Mouse (Mus musculus) forebrain, embryonic 14.5 days (tissue): ENCODE measurements at regions not wholly inside any gene's neighbourhood (a gene's known extent, or its start where the extent isn't known, plus 50 kb on each side); places are given as distances from the start of the nearest gene placed in this dataset.
A peak's percentile ranks its signal among the peaks of the same experiment; 100 is the strongest.

Source experiments
- ATAC-seq: fragments of 200-750 bp; cut with Nextera tagmentation; 2 replicates; pipeline ENCODE4 v1.8.0; 2017; ENCODE audit warnings: mild to moderate bottlenecking, moderate library complexity
- DNase-seq: peaks from one replicate; pipeline ENCODE4 v3.0.0-alpha.2; 2015; ENCODE audit warnings: low spot score
- H3K27ac ChIP-seq: fragments of 300-500 bp; sonication (generic); 2 replicates; pipeline ENCODE4 v1.5.1; 2014; ENCODE audit warnings: low read depth, mild to moderate bottlenecking, control low read depth, low read length, moderate library complexity
- H3K27me3 ChIP-seq: fragments of 300-500 bp; sonication (generic); replicated peaks from 2 replicates; pipeline ENCODE4 v1.6.1; 2014; ENCODE audit warnings: low read length, control low read depth, mixed read lengths; ENCODE audit not compliant: control insufficient read depth, insufficient read depth
- H3K36me3 ChIP-seq: fragments of 300-500 bp; sonication (generic); 2 replicates; pipeline ENCODE4 v1.6.1; 2014; ENCODE audit warnings: low read length, control low read depth; ENCODE audit not compliant: control insufficient read depth, insufficient read depth
- H3K4me1 ChIP-seq: fragments of 300-500 bp; sonication (generic); 2 replicates; pipeline ENCODE4 v1.6.1; 2014; ENCODE audit warnings: antibody characterized with exemption, low read length, control low read depth; ENCODE audit not compliant: control insufficient read depth, insufficient read depth
- H3K4me2 ChIP-seq: fragments of 300-500 bp; sonication (generic); 2 replicates; pipeline ENCODE4 v1.6.1; 2014; ENCODE audit warnings: mild to moderate bottlenecking, control low read depth, low read length
- H3K4me3 ChIP-seq: fragments of 300-500 bp; sonication (generic); 2 replicates; pipeline ENCODE4 v1.5.1; 2014; ENCODE audit warnings: low read depth, low read length, control low read depth
- H3K9ac ChIP-seq: fragments of 300-500 bp; sonication (generic); 2 replicates; pipeline ENCODE4 v1.6.1; 2014; ENCODE audit warnings: mild to moderate bottlenecking, low read length, control low read depth, moderate library complexity
- H3K9me3 ChIP-seq: fragments of 300-500 bp; sonication (generic); replicated peaks from 2 replicates; pipeline ENCODE4 v1.6.1; 2016; ENCODE audit warnings: low read length, control low read depth, mixed read lengths; ENCODE audit not compliant: control insufficient read depth
- WGBS: fragments of 180-500 bp; shearing (Covaris S2); extraction: QIAGEN DNeasy Blood & Tissue Kit; methylation state at CpG from one replicate; pipeline ENCODE4 v1.1.7; 2014; 5-methylcytosine and 5-hydroxymethylcytosine counted together

DNA sequence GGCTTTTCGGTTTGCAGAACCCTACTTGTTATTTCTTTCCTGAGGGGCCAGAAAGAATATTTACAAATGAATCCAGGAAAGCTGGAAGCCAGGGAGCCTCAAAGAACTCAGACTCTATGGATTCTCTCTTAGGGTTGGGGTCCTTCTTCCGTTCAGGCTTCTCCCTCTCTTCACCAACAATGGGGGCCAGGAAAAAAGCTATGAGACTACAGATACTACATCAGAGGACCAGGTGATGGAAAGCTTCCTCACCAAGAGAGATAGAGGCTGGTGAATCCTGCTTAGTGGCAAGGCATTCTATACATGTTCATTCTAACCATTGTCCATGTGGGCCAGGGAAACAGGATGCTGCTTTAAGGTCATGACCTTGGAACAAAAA lies 434.9 kb downstream of the Cmpk2 start:
- Histone ChIP-seq H3K9ac (no peak overlapping the region), H3K4me1 (peaks cover 24% of the 10 kb centered on the region), H3K4me3 (no peak overlapping the region), H3K9me3 (no peaks in the 10 kb centered on the region), H3K27me3 (no peaks in the 10 kb centered on the region), H3K4me2 (peak overlapping the region; percentile 52), H3K27ac (peak overlapping the region; percentile 86; the same call in 1 of the 2 replicates), H3K36me3 (no peaks in the 10 kb centered on the region)
- 10% methylated on average over 2 of the region's 2 CpGs for WGBS
- no peak for DNase-seq
- ATAC-seq = no peak; the same call in 1 of the 2 replicates

DNA sequence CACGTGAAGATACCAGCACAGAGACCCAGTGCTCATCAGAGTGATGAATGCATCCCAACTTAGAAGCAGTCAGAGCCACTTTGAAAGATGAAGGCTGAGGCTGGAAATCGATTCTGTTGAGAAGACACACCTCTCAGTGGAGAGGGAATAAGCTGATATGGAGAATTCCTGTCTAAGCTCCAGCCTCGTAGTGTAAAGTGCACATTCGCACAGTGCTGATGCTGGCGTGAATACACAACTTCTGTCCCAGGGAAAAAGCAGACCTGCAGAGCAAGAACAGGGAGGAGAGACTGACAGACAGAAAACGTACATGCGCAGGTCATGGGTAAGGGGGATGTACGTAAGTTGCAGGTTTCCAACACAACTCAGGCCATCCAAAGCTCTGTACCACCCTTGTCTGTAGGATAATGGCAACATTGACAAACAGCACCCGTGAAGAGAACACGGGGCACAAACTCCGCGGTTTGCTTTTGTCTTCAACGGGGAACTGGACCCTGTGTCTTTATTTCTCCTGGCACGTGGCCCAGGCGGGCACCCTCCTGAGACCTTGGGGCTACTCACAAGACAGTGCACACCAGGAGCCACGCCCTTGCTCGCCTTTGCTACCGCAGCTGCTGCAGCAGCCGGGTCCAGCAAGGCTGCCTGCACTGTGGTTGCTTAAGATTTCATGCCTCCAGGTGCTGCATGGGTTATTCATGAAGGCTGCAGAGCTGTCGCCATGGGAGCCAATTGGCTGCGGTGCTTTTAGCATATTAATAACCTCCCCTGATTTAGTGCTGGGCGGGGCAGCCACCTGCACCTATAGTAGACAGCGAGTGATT lies 434.3 kb downstream of the Cmpk2 start:
- Histone ChIP-seq H3K4me1 (peaks cover 24% of the 10 kb centered on the region), H3K36me3 (no peaks in the 10 kb centered on the region), H3K27ac (peak overlapping the region; percentile 86), H3K4me3 (peak overlapping the region; percentile 21), H3K9me3 (no peaks in the 10 kb centered on the region), H3K9ac (peak overlapping the region; percentile 52; the same call in 1 of the 2 replicates), H3K27me3 (no peaks in the 10 kb centered on the region), H3K4me2 (peak overlapping the region; percentile 52)
- DNase-seq = peak; percentile 91
- WGBS = 15% methylated on average over 23 of the region's 23 CpGs
- peak; percentile 95 for ATAC-seq

DNA sequence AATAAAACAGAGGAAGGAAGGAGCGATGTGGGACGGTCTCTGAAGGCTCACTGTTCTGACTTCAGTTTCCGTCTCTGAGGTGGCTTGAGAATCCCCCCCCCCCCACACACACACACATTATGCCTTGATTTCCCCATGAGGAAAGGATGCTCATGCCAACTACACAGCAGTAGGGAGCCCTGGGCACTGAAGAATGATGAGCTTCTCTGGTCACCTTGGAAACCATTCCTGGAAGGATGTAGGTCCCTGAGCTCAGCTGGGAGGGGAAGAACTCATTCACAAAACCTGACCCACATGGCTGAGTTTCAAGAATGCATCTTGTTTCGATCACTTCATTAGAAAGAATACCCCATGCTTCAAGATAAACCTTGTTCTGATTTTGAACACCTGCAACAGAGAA lies 422.2 kb downstream of the Cmpk2 start:
- H3K9me3 ChIP-seq = no peaks in the 10 kb centered on the region
- H3K4me1 ChIP-seq = peaks cover 13% of the 10 kb centered on the region
- H3K27me3 ChIP-seq = no peaks in the 10 kb centered on the region
- peak; percentile 31 for DNase-seq
- 45% methylated on average over 4 of the region's 4 CpGs for WGBS
- no peak for ATAC-seq
- no peaks in the 10 kb centered on the region for H3K36me3 ChIP-seq
- H3K9ac ChIP-seq = no peak overlapping the region
- no peak overlapping the region for H3K27ac ChIP-seq
- no peak overlapping the region for H3K4me3 ChIP-seq
- H3K4me2 ChIP-seq = no peak overlapping the region

DNA sequence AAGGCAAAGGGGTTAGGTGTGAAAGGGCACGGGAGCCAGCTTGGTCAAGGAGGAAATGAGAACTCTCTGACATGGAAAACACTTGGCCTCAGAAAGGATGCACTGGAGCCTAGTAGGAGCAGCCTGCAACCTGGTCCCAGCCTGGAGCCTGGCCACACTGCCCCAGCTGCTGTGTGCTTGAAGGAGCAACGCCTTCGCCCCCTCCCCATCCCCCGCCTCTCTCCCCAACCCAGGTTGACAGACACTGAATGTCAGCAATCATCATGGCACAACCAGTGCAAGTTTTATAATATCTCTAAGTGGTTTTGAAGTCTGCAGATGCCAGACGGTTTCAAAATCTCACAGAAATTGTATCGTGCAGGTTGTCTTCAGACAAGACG lies 417.6 kb downstream of the Cmpk2 start:
- peak overlapping the region; percentile 97 for H3K27ac ChIP-seq
- H3K4me2 ChIP-seq = peak overlapping the region; percentile 8; the same call in 1 of the 2 replicates
- no peaks in the 10 kb centered on the region for H3K27me3 ChIP-seq
- H3K36me3 ChIP-seq = no peaks in the 10 kb centered on the region
- H3K4me1 ChIP-seq = peaks cover 43% of the 10 kb centered on the region
- no peaks in the 10 kb centered on the region for H3K9me3 ChIP-seq
- WGBS = 20% methylated on average over 7 of the region's 7 CpGs
- ATAC-seq = peak; percentile 83
- H3K4me3 ChIP-seq = no peak overlapping the region
- DNase-seq = peak; percentile 82
- no peak overlapping the region for H3K9ac ChIP-seq

DNA sequence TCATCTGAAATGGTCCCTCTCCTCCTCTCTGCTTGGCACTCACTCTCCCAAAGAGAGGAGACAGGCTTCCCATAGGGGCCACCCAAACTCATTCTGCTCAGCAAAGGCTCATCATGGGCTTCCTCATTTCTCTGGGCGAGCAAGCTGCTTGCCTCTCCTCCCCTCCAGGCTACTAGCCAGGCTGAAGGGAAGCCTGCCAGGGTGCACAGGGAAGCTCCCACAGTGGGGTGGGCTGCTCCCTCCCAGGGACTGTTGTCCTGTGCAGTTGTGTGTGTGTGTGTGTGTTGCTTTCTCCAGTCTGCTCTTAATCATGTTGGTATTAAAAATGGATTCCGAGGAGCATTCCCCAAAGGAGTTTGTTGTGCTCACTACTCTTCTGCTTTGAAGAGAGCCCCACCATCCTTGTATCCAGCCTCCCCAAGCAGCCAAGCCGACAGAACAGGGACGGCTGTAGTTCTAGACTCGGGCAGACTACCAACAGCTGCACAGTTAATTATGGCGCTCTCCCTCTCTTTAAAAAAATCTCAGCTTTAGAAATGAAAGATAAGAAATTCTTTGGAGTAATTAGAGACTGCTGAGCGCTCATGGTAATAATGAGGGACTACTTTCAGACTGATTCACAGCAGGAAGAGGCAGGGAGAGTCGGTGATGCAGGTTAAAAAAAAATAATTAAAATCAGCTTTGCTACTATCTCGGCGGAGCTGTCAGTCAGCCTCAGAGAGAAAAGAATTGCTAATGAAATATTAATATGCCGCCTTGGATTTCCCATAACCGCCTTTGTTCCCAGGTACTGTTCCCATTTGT lies 417.0 kb downstream of the Cmpk2 start:
- no peak overlapping the region for H3K4me3 ChIP-seq
- H3K27me3 ChIP-seq = no peaks in the 10 kb centered on the region
- H3K9me3 ChIP-seq = no peaks in the 10 kb centered on the region
- H3K9ac ChIP-seq = peak overlapping the region; percentile 40; the same call in 1 of the 2 replicates
- H3K36me3 ChIP-seq = no peaks in the 10 kb centered on the region
- peaks cover 41% of the 10 kb centered on the region for H3K4me1 ChIP-seq
- WGBS = 3% methylated on average over 12 of the region's 12 CpGs
- peak; percentile 89 for DNase-seq
- H3K4me2 ChIP-seq = peak overlapping the region; percentile 8
- H3K27ac ChIP-seq = peak overlapping the region; percentile 97
- ATAC-seq = peak; percentile 85

DNA sequence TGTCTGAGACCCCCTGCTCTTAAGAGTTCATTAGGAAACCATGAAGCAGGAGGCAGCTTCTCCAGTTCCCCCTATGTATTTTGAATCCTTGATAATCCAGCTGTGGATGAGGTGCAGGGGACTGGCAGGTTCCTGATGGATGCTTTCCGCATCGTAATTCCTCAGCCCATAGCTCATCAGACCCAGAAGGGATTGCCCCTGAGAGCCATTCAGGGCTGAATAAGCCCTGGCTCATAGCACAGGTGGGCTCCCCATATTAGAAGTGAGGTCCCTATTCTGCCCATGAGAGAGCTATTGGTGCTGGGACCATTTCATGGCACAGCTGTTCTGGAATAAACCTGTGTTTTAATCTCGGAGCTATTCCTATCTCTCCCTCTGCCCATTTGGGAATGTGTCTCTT lies 416.1 kb downstream of the Cmpk2 start:
- H3K36me3 ChIP-seq = no peaks in the 10 kb centered on the region
- ATAC-seq (no peak), DNase-seq (no peak)
- H3K27ac ChIP-seq = peak overlapping the region; percentile 97
- no peak overlapping the region for H3K4me2 ChIP-seq
- WGBS = 73% methylated on average over 3 of the region's 3 CpGs
- H3K9ac ChIP-seq = no peak overlapping the region
- no peaks in the 10 kb centered on the region for H3K9me3 ChIP-seq
- peaks cover 40% of the 10 kb centered on the region for H3K4me1 ChIP-seq
- H3K4me3 ChIP-seq = no peak overlapping the region
- no peaks in the 10 kb centered on the region for H3K27me3 ChIP-seq

DNA sequence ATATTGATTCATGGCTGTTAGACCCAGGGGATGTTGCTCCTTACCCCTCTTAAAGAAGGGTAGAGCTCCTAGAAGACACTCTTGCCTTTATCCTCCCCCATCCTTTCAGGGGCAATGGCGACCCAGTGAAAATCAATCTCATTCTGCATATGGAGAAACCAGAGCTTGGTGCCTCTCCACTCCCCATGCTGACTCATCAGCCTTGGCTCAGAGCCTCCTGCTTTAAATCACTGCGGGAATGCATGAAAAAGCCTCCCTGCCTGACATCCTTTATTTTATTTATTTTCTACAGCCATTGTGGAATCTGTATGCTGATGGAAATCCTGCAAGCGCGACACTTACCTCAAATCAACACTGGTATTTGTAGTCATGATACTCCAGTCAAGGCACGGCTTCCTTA lies 415.2 kb downstream of the Cmpk2 start:
- 33% methylated on average over 5 of the region's 5 CpGs for WGBS
- peak overlapping the region; percentile 46 for H3K27ac ChIP-seq
- H3K4me2 ChIP-seq = no peak overlapping the region
- no peak for ATAC-seq
- H3K4me3 ChIP-seq = no peak overlapping the region
- H3K27me3 ChIP-seq = no peaks in the 10 kb centered on the region
- H3K9me3 ChIP-seq = no peaks in the 10 kb centered on the region
- H3K4me1 ChIP-seq = peaks cover 40% of the 10 kb centered on the region
- H3K36me3 ChIP-seq = no peaks in the 10 kb centered on the region
- DNase-seq = peak; percentile 70
- H3K9ac ChIP-seq = no peak overlapping the region

DNA sequence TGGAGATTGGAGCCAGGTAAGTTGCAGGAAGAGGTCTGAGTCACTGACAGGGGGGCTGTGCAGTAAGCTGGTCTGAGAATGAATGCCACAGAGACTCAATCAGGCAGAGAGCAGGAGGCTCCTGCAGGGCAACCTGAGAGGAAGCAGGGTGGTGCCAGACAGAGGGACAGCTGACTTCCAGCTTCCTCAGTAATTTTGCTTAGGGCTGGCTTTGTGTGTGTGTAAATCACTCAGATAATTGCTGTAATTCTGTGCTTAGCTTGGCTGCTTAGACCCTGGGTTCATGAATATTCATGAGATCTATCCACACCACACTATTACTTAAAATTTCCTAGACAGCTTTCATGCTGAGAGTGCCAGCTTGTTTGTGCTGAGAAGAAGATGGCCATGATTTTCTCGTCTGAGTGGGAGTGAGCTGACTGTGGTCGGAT lies 408.7 kb downstream of the Cmpk2 start:
- Histone ChIP-seq H3K27me3 (no peaks in the 10 kb centered on the region), H3K9me3 (no peaks in the 10 kb centered on the region), H3K27ac (peak overlapping the region; percentile 95), H3K4me1 (peaks cover 20% of the 10 kb centered on the region), H3K9ac (peak overlapping the region; percentile 40), H3K4me2 (no peak overlapping the region; the same call in 1 of the 2 replicates), H3K36me3 (no peaks in the 10 kb centered on the region), H3K4me3 (no peak overlapping the region)
- DNase-seq (peak; percentile 96), ATAC-seq (peak; percentile 98)
- WGBS = 1% methylated on average over 2 of the region's 2 CpGs
